Mouse (Mus musculus) heart, embryonic 15.5 days (tissue): ENCODE data around the gene Arl13b. TPM values are rescaled to one million over a fixed set of nuclear protein-coding genes. Genes with fewer than 3 reads are reported as not detected.

Experiments
- ATAC-seq: fragments of 200-750 bp; cut with Nextera tagmentation; replicated peaks from 2 replicates; pipeline ENCODE4 v1.8.0; 2017; ENCODE audit warnings: low read depth, moderate TSS enrichment; ENCODE audit not compliant: insufficient number of reproducible peaks, insufficient read depth, low FRiP score
- H3K27ac ChIP-seq: fragments of 300-500 bp; sonication (generic); 2 replicates; pipeline ENCODE4 v1.5.1; 2015; ENCODE audit warnings: mild to moderate bottlenecking, inconsistent platforms
- H3K27me3 ChIP-seq: fragments of 300-500 bp; sonication (generic); 2 replicates; pipeline ENCODE4 v1.6.1; 2015; ENCODE audit warnings: inconsistent platforms
- H3K36me3 ChIP-seq: fragments of 300-500 bp; sonication (generic); 2 replicates; pipeline ENCODE4 v1.6.1; 2015; ENCODE audit warnings: mild to moderate bottlenecking, inconsistent platforms
- H3K4me1 ChIP-seq: fragments of 300-500 bp; sonication (generic); replicated peaks from 2 replicates; pipeline ENCODE4 v1.6.1; 2015; ENCODE audit warnings: inconsistent platforms
- H3K4me2 ChIP-seq: fragments of 300-500 bp; sonication (generic); 2 replicates; pipeline ENCODE4 v1.6.1; 2015; ENCODE audit warnings: inconsistent platforms, mild to moderate bottlenecking, moderate library complexity
- H3K4me3 ChIP-seq: fragments of 300-500 bp; sonication (generic); 2 replicates; pipeline ENCODE4 v1.5.1; 2015; ENCODE audit warnings: mild to moderate bottlenecking, inconsistent platforms
- H3K9ac ChIP-seq: fragments of 300-500 bp; sonication (generic); 2 replicates; pipeline ENCODE4 v1.6.1; 2015; ENCODE audit warnings: mild to moderate bottlenecking, inconsistent platforms
- H3K9me3 ChIP-seq: fragments of 300-500 bp; sonication (generic); replicated peaks from 2 replicates; pipeline ENCODE4 v1.6.1; 2016; ENCODE audit warnings: inconsistent platforms
- WGBS: fragments of 180-500 bp; shearing (Covaris S2); methylation state at CpG from one replicate; pipeline ENCODE4 v1.1.7; 2015; ENCODE audit warnings: mixed read lengths; 5-methylcytosine and 5-hydroxymethylcytosine counted together
- polyA plus RNA-seq: library from polyadenylated mRNA; unstranded; fragments of >200 nt; fragmentation: Nextera tagmentation; extraction: Ambion mirVana; gene quantifications from 2 replicates; pipeline ENCODE4 v1.2.1, GENCODE M21; 2015

The Arl13b gene
- polyA plus RNA-seq, 1 experiment from 2014 or later = 10.8 TPM

DNA sequence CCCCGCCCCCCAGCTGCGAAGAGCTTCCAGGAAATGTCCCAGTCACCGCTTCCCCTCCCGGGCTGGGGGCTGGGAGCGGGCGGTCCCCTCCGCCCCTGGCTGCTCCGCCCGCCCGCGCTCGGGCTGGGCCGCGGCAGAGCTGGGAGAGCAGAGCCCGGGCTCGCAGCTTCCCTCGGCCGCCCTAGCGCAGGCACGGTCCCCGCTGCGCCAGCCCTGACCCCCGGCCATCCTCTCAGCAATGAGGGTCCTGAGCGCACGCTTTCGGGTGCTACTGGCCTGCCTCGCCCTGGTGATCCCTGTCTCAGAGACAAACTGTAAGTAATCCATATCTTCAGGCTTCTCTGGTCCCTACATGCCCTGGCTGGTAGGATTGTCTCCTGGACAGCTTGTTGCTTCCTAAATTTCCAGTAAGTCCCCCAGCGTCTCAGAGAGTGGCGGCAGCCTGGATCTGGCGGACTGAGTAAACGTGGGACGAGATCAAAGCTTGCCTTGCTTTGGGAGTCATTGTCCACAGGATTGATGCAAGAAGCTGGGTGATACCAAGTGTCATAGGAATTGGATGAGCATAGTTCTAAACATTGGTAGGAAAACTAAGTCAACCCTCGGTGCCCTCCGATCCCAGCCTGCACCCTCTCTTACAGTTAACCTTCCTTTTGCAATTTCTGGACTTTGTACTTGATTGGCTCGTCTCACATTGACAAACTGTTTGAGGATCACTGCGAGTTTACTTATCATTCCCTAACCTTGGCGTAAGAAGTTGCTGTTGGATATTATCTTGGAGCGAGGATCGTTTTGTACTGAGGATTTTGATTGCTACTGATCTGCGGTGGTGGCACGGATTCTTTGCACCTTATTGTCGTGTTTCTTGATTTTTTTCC lies 7.6 kb upstream of the Arl13b start, which contains the start of gene Pros1:
Gene Pros1 (plus strand): TSS at position 117 of the 878 bp plus-strand sequence.
- Histone ChIP-seq H3K27ac (peak within 1 kb of the TSS; percentile 78), H3K9ac (peak within 1 kb of the TSS; percentile 88), H3K4me1 (no peaks in the 10 kb centered on the region), H3K4me3 (peak within 1 kb of the TSS; percentile 75), H3K36me3 (no peaks in the 10 kb centered on the region), H3K27me3 (no peaks in the 10 kb centered on the region), H3K9me3 (no peaks in the 10 kb centered on the region), H3K4me2 (peak within 1 kb of the TSS; percentile 92)
- peak; percentile 92 for ATAC-seq
- WGBS = 4% methylated on average over 41 of the region's 42 CpGs

DNA sequence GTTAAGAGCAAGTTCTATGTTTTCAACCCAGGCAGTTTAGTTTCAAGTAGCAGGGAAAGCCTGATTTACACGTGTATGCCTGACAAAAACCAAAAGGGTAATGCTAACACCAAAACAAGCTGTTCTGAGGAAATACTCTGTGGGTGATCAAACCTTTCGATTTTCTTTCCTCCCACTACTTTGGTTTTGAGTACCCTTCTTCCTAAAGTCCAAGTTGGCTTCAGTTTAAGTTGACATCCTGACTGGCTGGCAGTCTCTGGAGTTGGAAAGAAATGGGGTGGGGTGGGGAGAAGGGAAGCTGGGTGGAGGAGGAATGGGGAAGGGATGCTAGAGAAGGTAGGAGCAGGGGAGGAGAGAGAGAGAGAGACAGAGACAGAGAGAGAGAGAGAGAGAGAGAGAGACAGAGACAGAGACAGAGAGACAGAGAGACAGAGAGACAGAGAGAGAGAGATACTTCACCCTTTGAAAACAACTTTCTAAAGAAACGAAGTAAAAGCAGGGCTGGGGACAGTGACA lies 6.8 kb upstream of the Arl13b start:
- H3K9ac ChIP-seq = peak overlapping the region; percentile 88
- H3K9me3 ChIP-seq = no peaks in the 10 kb centered on the region
- WGBS = 15% methylated on average over 3 of the region's 3 CpGs
- no peaks in the 10 kb centered on the region for H3K36me3 ChIP-seq
- no peaks in the 10 kb centered on the region for H3K27me3 ChIP-seq
- H3K27ac ChIP-seq = peak overlapping the region; percentile 78
- ATAC-seq = no peak
- H3K4me3 ChIP-seq = peak overlapping the region; percentile 75
- no peaks in the 10 kb centered on the region for H3K4me1 ChIP-seq
- peak overlapping the region; percentile 92 for H3K4me2 ChIP-seq

DNA sequence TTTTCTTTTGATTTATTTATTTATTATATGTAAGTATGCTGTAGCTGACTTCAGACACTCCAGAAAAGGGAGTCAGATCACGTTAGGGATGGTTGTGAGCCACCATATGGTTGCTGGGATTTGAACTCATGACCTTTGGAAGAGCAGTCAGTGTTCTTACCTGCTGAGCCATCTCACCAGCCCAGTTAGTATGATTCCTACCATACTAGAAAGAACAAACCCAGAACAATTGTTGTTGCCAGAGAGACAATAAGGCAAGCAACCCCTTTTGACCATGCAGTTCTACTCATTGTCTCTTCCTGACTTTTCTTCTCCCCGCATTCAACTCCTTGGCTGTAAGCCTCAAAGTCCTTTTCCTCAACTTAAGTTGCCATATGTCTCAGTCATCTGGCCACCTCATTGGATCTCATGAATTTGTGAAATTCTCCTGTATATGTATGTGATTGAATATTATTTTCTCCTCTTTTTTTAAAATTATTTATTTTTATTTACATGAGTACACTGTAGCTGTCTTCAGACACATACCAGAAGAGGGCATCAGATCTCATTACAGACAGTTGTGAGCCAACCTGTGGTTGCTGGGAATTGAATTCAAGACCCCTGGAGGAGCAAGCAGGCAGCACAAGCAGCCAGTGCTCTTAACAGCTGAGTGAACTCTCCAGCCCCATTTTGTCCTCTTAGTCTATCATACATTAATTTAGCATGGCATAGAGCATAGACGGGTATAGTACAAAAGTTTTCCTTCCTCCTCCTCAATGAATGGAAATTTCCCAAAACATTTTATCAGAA lies 5.8 kb upstream of the Arl13b start:
- H3K9me3 ChIP-seq = no peaks in the 10 kb centered on the region
- ATAC-seq = no peak
- H3K4me1 ChIP-seq = no peaks in the 10 kb centered on the region
- H3K36me3 ChIP-seq = no peaks in the 10 kb centered on the region
- H3K4me3 ChIP-seq = no peak overlapping the region
- H3K4me2 ChIP-seq = no peak overlapping the region
- H3K9ac ChIP-seq = no peak overlapping the region
- H3K27ac ChIP-seq = no peak overlapping the region
- no peaks in the 10 kb centered on the region for H3K27me3 ChIP-seq
- 91% methylated on average over 3 of the region's 3 CpGs for WGBS

DNA sequence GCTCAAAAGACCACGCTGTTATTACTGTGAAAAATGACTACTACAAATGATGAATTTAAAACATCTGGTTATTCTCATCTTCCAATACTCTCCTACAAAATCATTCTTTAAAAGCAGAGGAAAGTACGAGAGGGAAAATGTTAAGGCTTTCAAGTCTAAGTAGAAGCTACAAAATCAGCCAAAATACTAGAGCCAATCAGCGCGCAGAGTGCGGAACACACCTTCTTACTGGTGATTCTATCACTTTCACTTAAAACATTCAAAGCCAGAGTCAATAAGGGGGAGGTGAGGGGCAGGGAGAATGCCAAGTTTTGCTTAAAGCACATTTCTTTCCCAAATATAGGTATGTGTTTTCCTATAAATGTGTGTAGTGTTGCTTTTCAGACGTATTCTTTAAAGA lies 1.5 kb downstream of the Arl13b start:
- H3K36me3 ChIP-seq = no peaks in the 10 kb centered on the region
- no peak overlapping the region for H3K4me3 ChIP-seq
- H3K9me3 ChIP-seq = no peaks in the 10 kb centered on the region
- no peak overlapping the region for H3K9ac ChIP-seq
- 0 out of 2 replicates have a peak overlapping the region, but pooled peaks have one; percentile 10 for H3K4me2 ChIP-seq
- ATAC-seq = no peak
- peaks cover 12% of the 10 kb centered on the region for H3K4me1 ChIP-seq
- no peaks in the 10 kb centered on the region for H3K27me3 ChIP-seq
- 82% methylated on average over 6 of the region's 6 CpGs for WGBS
- H3K27ac ChIP-seq = no peak overlapping the region

DNA sequence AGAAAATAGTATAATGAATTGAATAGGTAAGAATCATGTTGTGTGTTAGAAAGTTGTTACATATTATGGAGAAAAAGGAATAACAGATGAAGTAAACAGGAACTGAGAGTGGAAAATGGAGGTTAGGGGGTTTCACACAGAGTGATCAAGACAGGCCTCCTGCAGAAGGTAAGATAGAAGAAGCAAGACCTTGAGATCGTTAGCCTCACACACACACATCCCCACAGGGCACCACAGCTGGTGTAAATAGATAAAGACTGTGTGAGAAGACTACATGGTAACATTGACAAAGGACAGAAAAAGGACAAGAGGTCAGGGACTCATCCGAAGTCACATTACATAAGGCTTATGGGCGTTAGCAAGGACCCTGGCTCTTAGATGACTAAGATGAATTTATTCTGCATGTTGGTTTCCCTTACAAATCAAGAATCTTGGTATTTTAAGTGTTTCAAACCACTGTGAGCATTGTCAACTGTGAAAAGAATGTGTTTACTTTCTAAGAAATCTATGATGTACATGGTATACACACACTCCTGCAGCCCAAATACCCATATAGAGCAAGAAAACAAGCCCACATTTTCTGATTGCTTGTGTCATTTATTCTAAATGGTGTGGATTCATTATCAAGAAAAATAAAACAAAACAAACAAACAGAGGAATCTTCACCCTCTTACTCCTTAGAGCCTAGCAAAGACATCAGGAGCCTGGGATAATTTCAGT lies 12.7 kb downstream of the Arl13b start:
- H3K27me3 ChIP-seq = no peaks in the 10 kb centered on the region
- no peak for ATAC-seq
- H3K36me3 ChIP-seq = no peaks in the 10 kb centered on the region
- no peak overlapping the region for H3K4me2 ChIP-seq
- WGBS = 35% methylated on average over 3 of the region's 3 CpGs
- no peak overlapping the region for H3K4me3 ChIP-seq
- H3K4me1 ChIP-seq = no peaks in the 10 kb centered on the region; the same call in 1 of the 2 replicates
- H3K9me3 ChIP-seq = no peaks in the 10 kb centered on the region
- no peak overlapping the region for H3K9ac ChIP-seq
- no peak overlapping the region for H3K27ac ChIP-seq

DNA sequence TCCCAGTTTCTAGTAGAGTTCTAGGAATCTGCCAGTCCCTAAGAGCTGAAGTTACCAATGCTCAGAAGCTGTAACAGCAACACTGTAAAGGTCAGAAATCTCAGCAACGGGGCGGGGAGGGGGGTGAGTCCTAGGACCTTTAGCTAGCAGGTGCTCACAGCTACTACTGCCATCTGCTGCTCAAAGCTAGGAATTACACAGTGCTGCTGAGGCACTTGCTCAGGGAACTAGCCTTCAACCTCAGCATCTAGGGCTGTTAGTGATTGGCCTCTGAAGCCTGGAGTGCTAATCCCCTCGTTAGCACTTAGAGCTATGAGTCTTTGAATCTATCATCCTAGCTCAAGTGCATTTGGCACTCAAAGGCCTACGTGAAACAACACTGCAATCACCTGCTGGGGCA lies 14.4 kb downstream of the Arl13b start:
- no peak overlapping the region for H3K9ac ChIP-seq
- H3K9me3 ChIP-seq = no peaks in the 10 kb centered on the region
- no peak overlapping the region for H3K4me2 ChIP-seq
- no peaks in the 10 kb centered on the region for H3K27me3 ChIP-seq
- no peak for ATAC-seq
- 14% methylated on average over 4 of the region's 4 CpGs for WGBS
- H3K36me3 ChIP-seq = no peaks in the 10 kb centered on the region
- H3K27ac ChIP-seq = no peak overlapping the region
- H3K4me1 ChIP-seq = no peaks in the 10 kb centered on the region; the same call in 1 of the 2 replicates
- H3K4me3 ChIP-seq = no peak overlapping the region

DNA sequence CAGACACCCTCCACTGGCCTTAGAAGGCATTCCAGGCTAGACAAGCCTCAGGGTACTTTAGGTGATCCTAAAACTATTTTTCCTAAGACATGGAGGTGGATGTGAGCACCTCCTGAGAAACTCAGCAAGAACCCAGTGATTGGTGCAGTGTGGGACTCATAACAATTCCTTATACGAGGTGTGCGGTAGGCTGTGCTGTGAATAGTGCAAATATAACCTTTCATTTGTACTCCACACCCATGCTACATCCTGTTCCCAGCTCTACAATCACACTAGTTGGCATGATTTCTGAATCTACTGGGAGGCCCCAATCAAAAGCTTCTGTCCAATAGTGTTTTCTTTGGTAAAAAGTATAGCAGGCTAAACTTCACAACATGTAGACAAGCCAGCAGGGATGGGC lies 14.8 kb downstream of the Arl13b start:
- Histone ChIP-seq H3K9me3 (no peaks in the 10 kb centered on the region), H3K4me1 (no peaks in the 10 kb centered on the region; the same call in 1 of the 2 replicates), H3K4me3 (no peak overlapping the region), H3K27me3 (no peaks in the 10 kb centered on the region), H3K27ac (no peak overlapping the region), H3K36me3 (no peaks in the 10 kb centered on the region), H3K4me2 (no peak overlapping the region), H3K9ac (no peak overlapping the region)
- no peak for ATAC-seq
- WGBS = 80% methylated on average over 2 of the region's 2 CpGs

DNA sequence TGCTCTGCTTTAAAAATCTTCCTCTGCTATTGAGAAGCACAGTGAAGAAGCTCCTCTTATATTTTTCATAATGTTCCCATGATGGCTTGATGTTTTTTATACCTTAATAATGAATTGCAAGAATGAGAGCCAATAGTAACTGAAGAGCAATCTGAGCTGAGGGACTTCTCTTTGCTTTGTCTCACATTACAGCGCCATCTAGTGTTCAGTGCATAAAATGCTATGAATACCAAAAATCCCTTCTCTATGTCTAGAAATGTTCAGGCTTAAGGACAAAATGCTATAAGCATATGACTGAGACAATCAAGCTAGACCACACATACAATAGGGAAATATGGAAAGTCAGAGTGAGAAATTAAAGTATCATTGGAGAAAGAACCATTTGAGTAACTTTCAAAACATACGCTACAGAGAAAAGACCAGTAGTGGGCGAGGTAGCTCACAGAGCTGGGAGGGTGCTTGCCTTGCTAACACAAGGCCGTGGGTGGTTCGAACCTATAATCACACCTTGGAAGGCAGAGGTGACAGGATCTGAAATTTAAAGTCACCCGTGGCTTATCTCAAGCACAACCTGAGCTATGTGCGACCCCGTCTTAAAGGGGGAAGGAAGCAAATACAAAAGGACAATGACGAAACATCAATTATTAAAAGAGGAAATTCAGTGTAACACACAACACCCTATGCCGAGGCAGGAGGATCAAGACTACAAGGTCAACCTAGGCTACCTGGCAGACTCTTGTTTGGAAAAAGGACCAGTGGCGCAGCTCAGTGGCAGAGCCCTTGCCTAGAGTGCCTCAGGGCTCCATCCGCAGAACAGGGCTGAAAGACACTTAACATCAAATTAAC lies 20.5 kb downstream of the Arl13b start:
- no peak overlapping the region for H3K4me3 ChIP-seq
- H3K27ac ChIP-seq = no peak overlapping the region
- H3K4me1 ChIP-seq = no peaks in the 10 kb centered on the region
- H3K9me3 ChIP-seq = no peaks in the 10 kb centered on the region
- no peak overlapping the region for H3K4me2 ChIP-seq
- H3K36me3 ChIP-seq = no peaks in the 10 kb centered on the region
- WGBS = 71% methylated on average over 12 of the region's 12 CpGs
- no peaks in the 10 kb centered on the region for H3K27me3 ChIP-seq
- ATAC-seq = no peak
- no peak overlapping the region for H3K9ac ChIP-seq

DNA sequence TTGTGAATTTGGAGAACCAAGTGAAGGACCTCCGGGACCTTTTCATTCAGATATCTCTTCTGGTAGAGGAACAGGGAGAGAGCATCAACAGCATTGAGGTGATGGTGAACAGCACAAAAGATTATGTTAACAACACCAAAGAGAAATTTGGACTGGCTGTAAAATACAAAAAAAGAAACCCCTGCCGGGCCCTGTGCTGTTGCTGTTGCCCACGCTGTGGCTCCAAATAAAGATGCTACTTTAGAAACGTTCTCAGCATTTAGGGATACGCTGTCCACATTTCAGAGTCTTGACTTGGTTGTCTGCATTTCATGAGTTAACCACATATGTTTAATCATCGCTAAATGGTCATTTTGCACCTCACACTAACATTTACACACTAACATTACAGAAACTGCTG lies 24.4 kb downstream of the Arl13b start:
- ATAC-seq = no peak
- Histone ChIP-seq H3K4me1 (no peaks in the 10 kb centered on the region), H3K9ac (no peak overlapping the region), H3K4me2 (no peak overlapping the region), H3K27ac (no peak overlapping the region), H3K36me3 (no peaks in the 10 kb centered on the region), H3K9me3 (no peaks in the 10 kb centered on the region), H3K4me3 (no peak overlapping the region), H3K27me3 (no peaks in the 10 kb centered on the region)
- WGBS = 88% methylated on average over 6 of the region's 6 CpGs

DNA sequence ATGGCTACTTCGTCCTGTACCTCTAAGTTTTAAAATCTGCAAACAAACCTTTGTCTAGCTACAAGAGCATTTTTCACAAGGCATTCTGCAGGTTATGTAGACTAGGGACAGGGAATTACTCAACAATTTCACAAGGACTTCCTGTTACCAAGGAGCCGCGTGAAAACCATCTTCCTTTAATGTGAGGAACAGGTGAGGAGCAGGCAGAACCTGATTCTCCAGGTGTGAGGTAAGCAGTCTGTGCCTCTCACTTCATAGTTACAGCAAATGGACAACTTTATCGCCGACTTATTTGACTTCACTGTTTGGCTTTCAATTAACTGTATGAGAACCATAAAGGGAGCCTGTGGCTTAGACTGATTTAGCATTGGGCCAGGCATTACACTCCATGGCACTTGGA lies 32.3 kb downstream of the Arl13b start, which contains the start of gene Stx19:
Gene Stx19 (plus strand): TSS at position 186 of the 400 bp plus-strand sequence.
- no peaks in the 10 kb centered on the region for H3K27me3 ChIP-seq
- H3K9ac ChIP-seq = no peak within 1 kb of the TSS
- WGBS = 78% methylated on average over 5 of the region's 5 CpGs
- no peaks in the 10 kb centered on the region for H3K9me3 ChIP-seq
- no peak within 1 kb of the TSS for H3K4me3 ChIP-seq
- no peaks in the 10 kb centered on the region for H3K36me3 ChIP-seq
- H3K4me1 ChIP-seq = no peaks in the 10 kb centered on the region
- no peak within 1 kb of the TSS for H3K4me2 ChIP-seq
- ATAC-seq = no peak
- H3K27ac ChIP-seq = no peak within 1 kb of the TSS
